In the genomic region with DNA sequence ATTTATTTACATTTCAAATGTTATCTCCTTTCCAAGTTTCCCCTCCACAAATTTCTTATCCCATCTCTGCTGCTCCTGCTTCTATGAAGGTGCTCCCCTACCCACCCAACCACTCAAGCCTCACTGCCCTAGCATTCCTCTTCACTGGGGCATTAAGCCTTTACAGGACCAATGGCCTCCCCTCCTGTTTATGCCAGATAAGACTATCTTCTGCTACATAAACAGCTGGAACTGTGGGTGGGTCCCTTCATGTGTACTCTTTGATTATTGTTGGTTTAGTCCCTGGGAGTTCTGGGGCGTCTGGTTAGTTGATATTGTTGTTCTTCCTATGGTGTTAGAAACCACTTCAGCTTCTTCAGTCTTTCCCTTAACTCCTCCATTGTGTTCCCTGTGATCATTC, we compare ENCODE assay signal across 21 mouse cellular contexts.
DNase-seq lines count a peak whose midpoint lies in the region; ATAC-seq and TF ChIP-seq lines count a peak whose summit lies in the region.
"Had no signal": no experiment of that assay in that cellular context is flagged by ENCODE, and none has a peak within 500 bp of the region (broad histone marks: within the 10 kb centered on the region; RNA-seq: fewer than 3 reads in every experiment).

No protein-coding gene starts in this region.

- DNase-seq in heart, postnatal 36 days, result no peak
- DNase-seq in liver, embryonic 11.5 days (ENCODE audit: low spot score), result no peak
- no peak for DNase-seq in forebrain, embryonic 10.5 days (ENCODE audit: extremely low spot score, low spot score)
- no peak for DNase-seq in hindbrain, postnatal 0 days (ENCODE audit: low spot score)
- DNase-seq: adrenal gland, adult 2 months; adrenal gland, postnatal 36 days; cerebellum, adult 11-12 months; cerebellum, adult 9-10 months; cerebellum, postnatal 25 days; gastrocnemius, postnatal 25 days; heart, postnatal 4 days had no signal

- H3K27me3 ChIP-seq in heart, embryonic 11.5 days (ENCODE audit: control insufficient read depth, insufficient read depth, low read length), result no peaks in the 10 kb centered on the region
- H3K27me3 ChIP-seq in liver, embryonic 11.5 days (replicated peaks; ENCODE audit: control insufficient read depth, insufficient read depth, low read length), result no peaks in the 10 kb centered on the region
- no peaks in the 10 kb centered on the region for H3K27me3 ChIP-seq in liver, embryonic 15.5 days
- no peaks in the 10 kb centered on the region for H3K27me3 ChIP-seq in forebrain, embryonic 10.5 days (ENCODE audit: poor library complexity, severe bottlenecking)
- H3K27me3 ChIP-seq in hindbrain, postnatal 0 days (ENCODE audit: insufficient read depth, low read length), result no peaks in the 10 kb centered on the region
- H3K27me3 ChIP-seq: embryonic facial prominence, embryonic 12.5 days; forebrain, embryonic 12.5 days; hindbrain, embryonic 12.5 days; Patski had no signal

- H3K9me3 ChIP-seq in heart, embryonic 11.5 days (replicated peaks; ENCODE audit: control insufficient read depth, low read length), result no peaks in the 10 kb centered on the region
- no peaks in the 10 kb centered on the region for H3K9me3 ChIP-seq in liver, embryonic 11.5 days (ENCODE audit: control insufficient read depth, low read length)
- H3K9me3 ChIP-seq in liver, embryonic 15.5 days (replicated peaks), result no peaks in the 10 kb centered on the region
- H3K9me3 ChIP-seq in forebrain, embryonic 10.5 days, result no peaks in the 10 kb centered on the region
- no peaks in the 10 kb centered on the region for H3K9me3 ChIP-seq in hindbrain, postnatal 0 days (ENCODE audit: low read length)
- H3K9me3 ChIP-seq: embryonic facial prominence, embryonic 12.5 days; forebrain, embryonic 12.5 days; hindbrain, embryonic 12.5 days had no signal

- no peak overlapping the region for H3K4me3 ChIP-seq in heart, embryonic 11.5 days (ENCODE audit: low read depth, low read length)
- H3K4me3 ChIP-seq in liver, embryonic 11.5 days (ENCODE audit: low read depth, low read length), result no peak overlapping the region
- H3K4me3 ChIP-seq in liver, embryonic 15.5 days (replicated peaks), result no peak overlapping the region
- H3K4me3 ChIP-seq in forebrain, embryonic 10.5 days, result no peak overlapping the region
- H3K4me3 ChIP-seq in hindbrain, postnatal 0 days (ENCODE audit: low read length), result no peak overlapping the region
- H3K4me3 ChIP-seq: embryonic facial prominence, embryonic 12.5 days; forebrain, embryonic 12.5 days; hindbrain, embryonic 12.5 days had no signal

- H3K27ac ChIP-seq in heart, embryonic 11.5 days (ENCODE audit: low read depth, low read length), result no peak overlapping the region
- no peak overlapping the region for H3K27ac ChIP-seq in liver, embryonic 11.5 days (ENCODE audit: low read depth, low read length)
- no peak overlapping the region for H3K27ac ChIP-seq in liver, embryonic 15.5 days (replicated peaks)
- H3K27ac ChIP-seq in forebrain, embryonic 10.5 days, result no peak overlapping the region
- H3K27ac ChIP-seq in hindbrain, postnatal 0 days, result no peak overlapping the region
- H3K27ac ChIP-seq: embryonic facial prominence, embryonic 12.5 days; forebrain, embryonic 12.5 days; hindbrain, embryonic 12.5 days had no signal

- peak; percentile 89 for ATAC-seq in heart, embryonic 11.5 days (replicated peaks; ENCODE audit: insufficient number of reproducible peaks, low FRiP score, low TSS enrichment)
- ATAC-seq in liver, embryonic 11.5 days (replicated peaks; ENCODE audit: low FRiP score), result peak; percentile 81
- peak; percentile 79 for ATAC-seq in liver, embryonic 15.5 days (ENCODE audit: insufficient read depth)
- ATAC-seq in hindbrain, postnatal 0 days, result no peak
- ATAC-seq in cerebellum, adult (ENCODE audit: insufficient number of reproducible peaks, low FRiP score, low TSS enrichment), result no peak
- ATAC-seq: activated CD4-positive, CD25-positive, alpha-beta regulatory T cell, adult 4 months; forebrain, embryonic 16.5 days; hindbrain, embryonic 16.5 days; Patski had no signal

- no peak overlapping the region for H3K9ac ChIP-seq in heart, embryonic 11.5 days (ENCODE audit: low read depth, low read length)
- H3K9ac ChIP-seq in liver, embryonic 11.5 days (ENCODE audit: low read depth, low read length), result no peak overlapping the region
- H3K9ac ChIP-seq in liver, embryonic 15.5 days, result no peak overlapping the region
- no peak overlapping the region for H3K9ac ChIP-seq in hindbrain, postnatal 0 days (replicated peaks; ENCODE audit: low read length)
- H3K9ac ChIP-seq: embryonic facial prominence, embryonic 12.5 days; forebrain, embryonic 12.5 days; hindbrain, embryonic 12.5 days had no signal

- 41% methylated on average over 1 of the region's 1 CpGs for WGBS in heart, embryonic 11.5 days (ENCODE audit: insufficient replicate concordance)
- 45% methylated on average over 1 of the region's 1 CpGs for WGBS in liver, embryonic 11.5 days
- WGBS in liver, embryonic 15.5 days (ENCODE audit: insufficient replicate concordance), result 24% methylated on average over 1 of the region's 1 CpGs
- 85% methylated on average over 1 of the region's 1 CpGs for WGBS in forebrain, embryonic 10.5 days
- 88% methylated on average over 1 of the region's 1 CpGs for WGBS in hindbrain, postnatal 0 days

- no peak for TF ChIP-seq CTCF in hindbrain, postnatal 0 days (IDR thresholded peaks at IDR 0.05; ENCODE audit: low read depth)

- H3K36me3 ChIP-seq in heart, embryonic 11.5 days (ENCODE audit: control insufficient read depth, insufficient read depth, low read length), result no peaks in the 10 kb centered on the region
- no peaks in the 10 kb centered on the region for H3K36me3 ChIP-seq in liver, embryonic 11.5 days (ENCODE audit: control insufficient read depth, insufficient read depth, low read length)
- no peaks in the 10 kb centered on the region for H3K36me3 ChIP-seq in liver, embryonic 15.5 days (replicated peaks)
- H3K36me3 ChIP-seq in forebrain, embryonic 10.5 days (replicated peaks), result no peaks in the 10 kb centered on the region
- no peaks in the 10 kb centered on the region for H3K36me3 ChIP-seq in hindbrain, postnatal 0 days (ENCODE audit: insufficient read depth, low read length)
- H3K36me3 ChIP-seq: embryonic facial prominence, embryonic 12.5 days; forebrain, embryonic 12.5 days; hindbrain, embryonic 12.5 days had no signal

- intact Hi-C loops in heart, postnatal 36 days (cut with DNase I), result no loop called here

- no peaks in the 10 kb centered on the region for H3K4me1 ChIP-seq in heart, embryonic 11.5 days (ENCODE audit: control insufficient read depth, insufficient read depth, low read length)
- H3K4me1 ChIP-seq in liver, embryonic 11.5 days (replicated peaks; ENCODE audit: control insufficient read depth, insufficient read depth, low read length), result no peaks in the 10 kb centered on the region
- no peaks in the 10 kb centered on the region for H3K4me1 ChIP-seq in liver, embryonic 15.5 days (replicated peaks)
- no peaks in the 10 kb centered on the region for H3K4me1 ChIP-seq in forebrain, embryonic 10.5 days
- no peaks in the 10 kb centered on the region for H3K4me1 ChIP-seq in hindbrain, postnatal 0 days (ENCODE audit: insufficient read depth, low read length)
- H3K4me1 ChIP-seq: embryonic facial prominence, embryonic 12.5 days; forebrain, embryonic 12.5 days; hindbrain, embryonic 12.5 days had no signal

- no peak overlapping the region for H3K4me2 ChIP-seq in heart, embryonic 11.5 days
- no peak overlapping the region for H3K4me2 ChIP-seq in liver, embryonic 11.5 days
- H3K4me2 ChIP-seq in liver, embryonic 15.5 days, result no peak overlapping the region
- H3K4me2 ChIP-seq in hindbrain, postnatal 0 days (ENCODE audit: low read depth, low read length), result no peak overlapping the region
- H3K4me2 ChIP-seq: embryonic facial prominence, embryonic 12.5 days; forebrain, embryonic 12.5 days; hindbrain, embryonic 12.5 days had no signal

Comparison
In these comparisons a context has a peak if more than half of its experiments do, and no peak if none do; other contexts are left out.
1. ATAC-seq: peak in heart, embryonic 11.5 days (single experiment), liver, embryonic 11.5 days (single experiment) and liver, embryonic 15.5 days (single experiment); none in hindbrain, postnatal 0 days (single experiment) and cerebellum, adult (single experiment).